Mouse (Mus musculus) brain, embryonic 14.5 days (tissue): ENCODE results near the gene Tff2. TPM values are rescaled to one million over a fixed set of nuclear protein-coding genes. Genes with fewer than 3 reads are reported as not detected.

Experiments
- DNase-seq: peaks from one replicate; pipeline ENCODE4 v3.0.0-alpha.2; 2011; ENCODE audit warnings: low read depth
- CTCF ChIP-seq: fragments of 200-500 bp; IDR thresholded peaks from 2 replicates; pipeline ENCODE4 v1.5.1; 2012; ENCODE audit warnings: inconsistent platforms, mild to moderate bottlenecking, moderate library complexity, borderline replicate concordance; ENCODE audit not compliant: insufficient read depth, insufficient read length; ENCODE audit errors: extremely low read depth
- POLR2A ChIP-seq: fragments of 200-500 bp; IDR thresholded peaks from 2 replicates; pipeline ENCODE4 v1.6.1; 2012; ENCODE audit warnings: mild to moderate bottlenecking, inconsistent platforms, borderline replicate concordance; ENCODE audit not compliant: poor library complexity, insufficient read depth, insufficient read length, severe bottlenecking; ENCODE audit errors: extremely low read depth
- polyA plus RNA-seq: library from polyadenylated mRNA; depleted of rRNA; stranded (reverse); fragments of >200 nt; gene quantifications from 2 replicates; pipeline ENCODE4 v1.2.3, GENCODE M21; 2012; rRNA removed

Tff2 gene
- not detected in 2 replicates for polyA plus RNA-seq

DNA sequence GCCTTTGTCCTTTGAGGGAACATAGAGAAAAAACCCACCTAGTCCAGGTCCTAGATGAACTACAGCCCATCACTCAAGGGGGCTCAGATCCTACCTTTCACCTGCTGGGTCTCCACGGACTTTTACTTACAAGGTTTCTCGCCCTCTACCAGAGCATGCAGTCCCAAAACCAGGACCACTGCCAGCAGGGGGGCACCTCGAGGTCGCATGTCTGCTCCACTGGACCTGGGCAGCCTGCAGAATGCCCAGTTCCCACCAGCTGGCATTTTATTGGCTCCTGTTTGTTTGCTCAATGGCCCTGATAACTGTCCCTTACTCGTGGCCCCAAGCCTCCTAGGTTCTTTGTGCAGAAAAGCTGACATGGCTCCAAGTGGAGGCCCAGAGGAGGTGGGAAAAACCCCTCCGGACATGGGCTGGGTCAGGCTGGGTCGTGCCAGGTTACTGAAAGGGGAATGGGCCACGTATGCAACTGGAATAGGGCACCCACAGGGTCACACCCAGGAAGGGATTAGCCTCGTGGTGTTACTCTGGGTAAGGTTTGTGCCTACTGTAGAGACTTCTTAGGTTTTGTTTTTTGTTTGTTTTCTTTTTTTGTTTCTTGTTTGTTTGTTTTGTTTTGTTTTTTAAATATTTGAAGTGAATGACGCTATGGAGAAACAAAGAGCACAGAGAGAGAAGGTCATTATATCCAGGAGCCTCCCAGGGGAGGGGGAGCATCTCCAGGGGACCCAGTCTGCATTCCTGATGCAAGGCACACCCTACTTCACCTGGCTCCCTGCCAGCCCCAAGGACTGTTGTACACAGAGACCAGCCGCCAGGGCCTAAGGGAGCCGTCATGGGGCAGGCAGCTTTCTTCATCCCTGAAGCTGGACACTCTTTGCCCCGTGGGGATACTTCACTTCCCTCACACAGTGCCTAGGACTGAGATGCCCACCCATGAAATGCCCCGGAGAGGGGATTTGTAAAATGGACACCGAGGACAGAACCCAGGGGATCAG lies at the start of gene Tff2:
Gene Tff2, minus strand, starts transcription at position 243 of the 998 bp plus-strand sequence.
- DNase-seq, result peak; percentile 47
- no peak for TF ChIP-seq CTCF
- TF ChIP-seq POLR2A, result no peak

DNA sequence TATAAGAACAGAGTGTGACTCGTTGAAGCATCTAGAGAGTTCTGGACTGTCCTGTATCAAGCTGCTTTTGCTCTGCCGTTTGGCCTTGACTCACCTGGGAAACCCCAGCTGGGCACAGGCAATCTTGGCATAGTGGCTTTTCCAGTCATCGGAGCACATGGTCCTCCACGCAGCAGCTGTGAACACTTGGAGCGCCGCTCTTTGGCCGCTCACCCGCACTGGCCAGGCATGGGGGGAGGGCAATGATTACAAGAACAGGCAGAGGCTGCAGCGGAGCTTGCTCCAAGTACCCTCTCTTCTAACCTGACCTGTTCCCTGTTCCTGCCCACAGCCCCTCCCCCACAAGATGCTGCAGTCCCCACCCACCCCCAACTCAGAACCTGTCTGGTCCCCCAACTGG lies 49.3 kb upstream of the Tff2 start:
- no peak for TF ChIP-seq POLR2A
- TF ChIP-seq CTCF, result no peak
- DNase-seq, result no peak

DNA sequence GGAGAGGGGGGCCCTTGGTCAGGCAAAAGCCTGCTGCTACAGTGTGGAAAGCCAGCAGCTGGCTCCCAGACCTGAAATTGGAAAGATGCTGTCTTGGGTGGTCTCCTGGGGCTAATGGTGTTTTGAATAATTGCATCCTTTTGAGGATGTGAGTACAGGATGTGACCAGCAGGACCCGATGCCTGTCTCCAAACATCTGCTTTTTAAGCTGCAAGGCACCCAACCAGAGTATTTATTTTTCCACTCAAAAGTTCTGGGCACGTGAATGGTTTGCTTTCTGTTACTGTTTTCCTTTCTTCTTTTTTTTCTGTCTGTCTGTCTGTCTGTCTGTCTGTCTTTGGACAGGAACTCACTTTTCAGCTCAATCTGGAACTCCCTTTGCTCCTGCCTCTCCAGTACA lies 48.6 kb upstream of the Tff2 start:
- no peak for DNase-seq
- TF ChIP-seq POLR2A (no peak), CTCF (no peak)

DNA sequence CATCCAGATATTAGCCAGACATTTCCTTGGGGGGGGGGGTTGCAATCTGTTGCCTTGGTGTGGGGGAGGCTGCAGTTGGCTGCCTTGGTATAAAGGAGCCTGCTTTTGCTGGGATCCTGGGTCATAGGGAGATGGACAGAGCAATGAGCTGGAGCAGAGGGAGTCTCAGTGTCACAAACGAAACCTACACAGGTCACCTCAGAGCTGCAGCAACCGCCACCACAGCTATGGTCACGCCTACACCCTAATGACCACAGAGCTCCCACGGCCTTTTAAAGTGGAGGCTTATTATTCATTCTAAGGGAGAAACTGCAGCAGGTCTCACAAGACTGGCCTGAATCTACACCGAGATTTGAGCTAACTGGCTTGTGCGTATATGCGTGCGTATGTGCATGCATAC lies 47.7 kb upstream of the Tff2 start:
- TF ChIP-seq POLR2A (no peak), CTCF (no peak)
- no peak for DNase-seq

DNA sequence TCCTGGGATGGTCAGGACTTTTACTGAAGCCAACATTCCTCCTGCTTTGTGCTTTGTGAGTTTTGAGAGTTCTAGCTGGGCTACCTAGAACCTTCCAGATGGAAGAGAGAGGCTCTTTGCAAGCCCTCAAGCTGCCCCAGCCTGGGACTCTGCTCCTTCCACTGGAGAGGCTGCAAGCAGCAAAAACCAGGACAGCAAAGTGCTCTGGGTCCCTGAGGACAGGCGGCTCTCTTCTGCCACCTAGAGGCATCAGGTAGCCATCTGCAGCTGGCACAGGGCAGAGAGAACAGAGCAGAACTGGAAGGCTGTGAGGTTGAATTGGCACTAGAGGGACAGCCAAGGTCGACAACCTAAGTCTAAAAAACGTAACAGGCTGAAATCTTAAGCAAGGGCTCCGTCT lies 43.3 kb upstream of the Tff2 start:
- peak; percentile 79 for DNase-seq
- peak; percentile 87 for TF ChIP-seq CTCF
- no peak for TF ChIP-seq POLR2A

DNA sequence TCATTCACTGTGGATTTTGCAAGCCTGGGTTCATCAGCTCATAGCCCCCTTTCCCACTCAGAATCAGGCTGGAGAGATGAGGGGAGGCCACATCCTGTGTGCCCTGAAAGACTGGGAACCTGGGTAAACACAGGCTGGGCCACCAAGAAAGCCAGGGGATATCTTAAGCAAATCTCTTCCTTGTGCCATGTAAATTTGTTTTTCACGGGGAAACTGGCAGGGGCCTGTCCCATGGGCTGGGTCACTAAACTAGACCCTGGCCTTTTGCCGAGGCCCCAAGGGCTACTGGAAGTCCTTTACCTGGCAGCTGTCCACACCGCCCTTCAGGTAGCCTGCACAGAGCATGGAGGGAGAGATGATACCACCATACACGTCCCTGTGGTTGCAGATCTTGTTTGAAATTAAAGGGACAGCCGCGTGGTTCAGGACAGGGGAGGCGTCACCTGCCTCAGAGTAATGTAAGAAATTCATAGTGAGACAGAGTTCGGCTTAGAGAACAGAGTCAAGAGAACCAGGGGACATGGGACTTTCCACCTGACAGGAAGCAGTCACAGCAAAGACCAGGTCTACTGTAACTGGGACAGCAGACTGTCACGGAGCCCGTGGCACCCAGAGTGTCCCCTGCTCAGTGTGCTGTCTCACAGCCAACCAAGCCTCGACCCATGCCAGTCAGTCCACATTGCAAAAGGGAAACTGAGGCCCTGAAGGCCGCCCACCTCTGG lies 40.3 kb upstream of the Tff2 start:
- DNase-seq, result no peak
- TF ChIP-seq CTCF (no peak), POLR2A (no peak)

DNA sequence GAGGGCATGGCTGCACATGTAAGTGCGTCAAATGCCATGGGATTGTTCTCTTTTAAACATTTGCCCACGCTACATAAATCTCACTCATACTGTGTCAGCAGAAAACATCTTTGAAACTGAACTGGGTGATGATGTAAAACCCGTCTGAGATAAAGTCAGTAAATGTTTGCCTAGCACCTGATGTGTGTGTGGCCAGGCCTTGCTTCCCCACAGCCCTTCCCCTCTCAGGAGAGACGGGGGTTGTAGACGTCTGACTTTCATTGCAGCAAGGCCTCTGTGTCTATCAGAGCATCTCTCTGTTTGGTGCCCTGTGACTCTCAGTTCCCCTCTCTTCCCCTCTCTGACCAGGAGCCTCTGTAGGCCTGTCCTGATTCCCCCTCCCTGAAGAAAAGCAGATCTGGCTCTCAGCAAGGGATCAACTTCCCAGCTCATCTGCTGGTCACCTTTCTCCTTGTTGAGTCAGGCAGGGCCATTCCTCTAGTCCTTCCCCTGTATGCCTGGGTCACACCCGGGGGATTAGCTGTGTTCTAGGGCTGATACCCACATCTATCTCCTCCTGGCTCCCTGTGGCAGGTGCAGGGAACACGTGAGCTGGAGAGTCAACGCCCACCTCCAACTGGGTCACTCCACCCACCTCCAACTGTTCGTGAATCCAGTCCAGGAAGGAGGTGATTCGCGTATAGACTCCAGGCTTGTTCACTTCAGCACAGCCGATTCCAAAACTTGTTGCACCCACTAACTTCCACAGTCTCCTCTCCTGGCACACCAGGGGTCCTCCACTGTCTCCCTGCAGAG lies 39.3 kb upstream of the Tff2 start:
- no peak for TF ChIP-seq POLR2A
- no peak for TF ChIP-seq CTCF
- DNase-seq, result no peak

DNA sequence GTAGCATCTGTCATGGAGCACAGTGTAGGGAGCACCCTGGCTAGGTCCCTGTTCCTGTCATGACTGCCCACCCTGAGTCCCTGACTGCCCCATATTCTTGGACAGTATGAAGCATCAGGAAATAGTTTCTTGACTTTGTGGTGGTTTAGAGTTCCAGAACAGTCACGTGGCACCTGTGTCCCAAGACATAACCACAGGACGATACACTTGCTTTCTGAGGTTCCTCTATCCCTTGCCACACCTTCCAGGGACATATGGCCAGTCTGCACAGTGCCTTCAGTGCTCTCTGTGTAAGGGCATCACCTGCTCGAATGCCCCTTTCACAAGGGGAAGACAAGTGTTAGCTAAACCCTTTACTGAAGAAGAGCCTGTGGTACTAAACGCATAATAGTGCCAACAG lies 37.4 kb upstream of the Tff2 start:
- no peak for DNase-seq
- TF ChIP-seq CTCF (no peak), POLR2A (no peak)

DNA sequence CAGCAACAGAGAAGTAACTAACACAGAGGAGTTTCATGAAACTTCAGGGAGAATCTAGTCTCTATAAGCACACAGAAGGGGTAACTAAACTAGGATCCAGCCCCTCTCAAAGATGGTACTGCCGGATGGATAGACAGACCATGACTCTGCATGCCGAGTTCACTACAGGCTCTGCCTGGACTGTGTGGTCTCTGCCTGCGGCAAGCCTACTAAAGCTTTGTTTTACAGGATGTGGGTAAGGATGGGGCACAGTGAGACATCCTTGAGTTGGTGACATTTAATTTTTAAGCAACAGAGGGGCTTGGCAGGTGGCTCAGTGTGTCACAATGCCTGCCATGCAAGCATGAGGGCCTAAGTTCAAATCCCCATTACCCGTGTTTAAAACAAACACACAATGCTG lies 32.2 kb upstream of the Tff2 start:
- TF ChIP-seq CTCF (no peak), POLR2A (no peak)
- DNase-seq, result no peak

DNA sequence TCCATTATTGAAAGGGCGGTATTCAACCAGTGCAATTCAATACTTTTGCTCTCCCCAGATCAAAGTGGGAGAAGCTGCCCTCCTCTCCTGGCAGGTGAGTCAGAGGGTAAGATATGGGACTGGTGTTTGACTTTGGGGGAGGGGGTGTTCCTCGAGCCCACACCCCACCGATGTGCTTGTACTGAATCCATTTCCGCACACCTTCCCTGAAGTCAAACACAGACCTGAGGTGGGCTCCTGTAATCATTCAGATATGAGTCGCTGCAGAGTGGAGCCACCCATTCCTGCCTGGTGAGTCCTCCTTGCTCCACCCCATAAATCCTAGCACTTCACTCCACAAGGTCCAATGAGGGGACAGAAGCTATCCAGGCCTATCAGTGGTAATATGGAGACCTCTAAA lies 25.7 kb upstream of the Tff2 start:
- TF ChIP-seq POLR2A, result no peak
- no peak for DNase-seq

DNA sequence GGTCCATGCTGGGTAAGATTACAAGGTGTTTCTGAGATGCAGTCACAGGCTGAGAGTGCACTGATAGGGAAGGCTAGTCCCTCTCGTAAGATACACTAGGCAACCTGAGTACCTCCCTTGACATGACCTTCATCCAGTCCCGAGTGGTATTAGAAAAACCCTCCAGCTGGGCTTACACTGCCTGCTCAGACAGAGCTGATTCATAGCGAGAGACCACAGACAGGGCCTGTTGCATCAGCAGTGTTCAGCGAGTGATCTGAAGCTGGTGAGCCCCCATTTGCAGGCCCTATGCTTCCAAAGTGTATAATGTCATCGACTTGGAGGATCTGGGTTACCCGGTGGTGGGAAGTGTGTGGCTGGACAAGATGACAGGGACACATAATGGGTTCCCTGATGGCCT lies 21.0 kb upstream of the Tff2 start, which contains the start of gene Tff1:
Gene Tff1, minus strand, starts transcription at position 151 of the 400 bp plus-strand sequence.
- DNase-seq, result no peak
- TF ChIP-seq POLR2A (no peak), CTCF (no peak)

DNA sequence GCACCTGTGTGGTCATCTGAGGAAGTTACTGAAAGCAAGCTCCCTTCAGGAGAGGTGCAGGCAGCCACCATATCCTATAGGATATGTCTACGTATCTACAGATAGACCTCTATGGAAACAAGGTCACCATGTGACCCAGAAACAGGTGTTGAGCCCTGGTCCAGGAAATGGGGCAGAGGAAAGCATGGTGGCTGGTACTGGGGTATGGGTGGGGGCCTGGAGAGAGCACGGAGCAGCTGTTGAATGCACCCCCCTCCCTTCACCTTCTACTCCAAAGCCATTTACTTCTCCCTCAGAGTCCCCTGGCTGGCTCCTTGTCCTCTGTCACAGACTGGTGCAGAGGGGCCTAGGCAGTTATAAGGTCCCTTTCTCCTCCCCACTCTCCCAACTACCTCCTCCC lies 19.7 kb upstream of the Tff2 start:
- TF ChIP-seq CTCF (no peak), POLR2A (no peak)

More for the DNA sequence above, 19.7 kb upstream of the Tff2 start:
- no peak for DNase-seq
